Mouse (Mus musculus) kidney, postnatal 14 days (tissue): ENCODE measurements at regions not wholly inside any gene's neighbourhood (a gene's known extent, or its start where the extent isn't known, plus 50 kb on each side); places are given as distances from the start of the nearest gene placed in this dataset.

Experiments
- DNase-seq: peaks from one replicate; pipeline ENCODE4 v3.0.0; 2022; ENCODE audit warnings: mixed read lengths

DNA sequence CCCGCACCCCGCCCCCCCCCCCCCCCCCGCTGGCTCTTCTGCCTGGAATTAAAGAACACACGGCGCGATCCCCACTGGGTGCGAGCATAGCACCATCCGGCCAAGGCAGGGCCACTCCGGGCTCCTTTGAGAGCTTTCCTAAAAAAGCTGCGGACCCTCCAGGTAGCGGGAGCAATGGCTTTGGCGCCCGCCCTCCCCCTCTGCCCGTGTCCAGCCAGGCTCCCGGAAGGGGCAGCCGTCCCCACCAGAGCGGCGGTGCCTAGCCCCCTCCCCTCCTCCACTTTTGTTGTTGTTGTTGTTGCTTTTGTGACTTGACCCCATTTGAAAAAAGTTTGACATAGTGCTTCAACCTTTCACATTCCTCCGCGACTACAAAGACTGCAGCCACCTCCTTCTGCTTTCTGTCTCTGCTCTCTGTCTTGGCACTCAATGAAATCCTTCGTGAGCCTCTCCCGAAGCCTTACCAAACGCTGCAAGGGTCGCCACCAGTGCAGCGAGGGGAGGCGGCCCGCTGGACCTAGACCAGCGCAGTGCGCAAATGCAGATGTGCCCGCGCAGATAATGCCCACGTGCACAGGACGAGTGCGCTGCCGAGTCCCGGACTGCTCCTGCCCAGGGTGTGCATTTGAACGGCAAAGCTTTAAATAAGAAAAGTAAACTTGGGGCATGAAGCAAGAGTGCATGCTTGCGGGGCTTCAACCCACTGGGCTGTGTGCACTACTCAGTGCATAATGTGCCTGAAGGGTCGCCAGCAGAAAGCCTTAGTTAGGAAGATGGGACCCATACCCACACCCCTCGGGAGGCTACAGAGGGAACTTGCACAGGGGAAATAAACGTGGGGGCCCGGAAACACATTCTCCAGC, 179.0 kb upstream of the Xlr start:
- DNase-seq = no peak

DNA sequence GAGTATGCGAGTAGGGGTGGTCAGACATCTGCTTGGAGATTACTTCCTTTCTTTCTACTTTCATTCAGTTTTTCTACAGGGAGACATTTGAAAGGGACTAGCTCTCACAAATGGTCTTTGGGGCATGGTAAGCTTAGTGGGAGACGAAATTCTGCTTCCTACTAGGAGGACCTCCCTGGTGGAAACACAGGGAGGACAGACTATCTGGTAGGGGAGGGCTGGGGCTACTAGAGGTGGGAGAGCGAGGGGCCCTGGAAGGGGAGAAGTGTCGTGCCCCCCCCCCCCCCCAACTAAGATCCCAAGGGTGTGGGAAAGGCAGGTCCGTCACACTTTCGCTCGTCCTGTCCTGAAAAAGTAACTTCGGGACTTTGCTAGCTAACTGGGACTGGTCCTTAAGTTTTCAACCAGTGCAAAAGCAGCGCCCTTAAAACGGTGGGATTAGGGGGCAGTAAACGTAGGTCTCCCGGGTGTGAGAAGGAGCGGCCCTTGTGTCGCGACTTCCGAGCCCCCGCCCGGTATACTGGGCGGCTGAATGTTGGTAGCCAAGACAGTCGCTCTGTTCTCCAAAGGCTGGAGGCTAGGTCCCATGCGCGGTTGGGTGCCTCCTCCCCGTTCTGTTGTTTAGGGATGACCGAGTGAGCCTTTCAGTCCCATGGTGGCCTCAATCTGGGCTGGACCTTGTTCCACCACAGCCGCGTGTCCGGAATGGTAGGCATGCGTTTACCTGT, 178.2 kb upstream of the Xlr start:
- no peak for DNase-seq

DNA sequence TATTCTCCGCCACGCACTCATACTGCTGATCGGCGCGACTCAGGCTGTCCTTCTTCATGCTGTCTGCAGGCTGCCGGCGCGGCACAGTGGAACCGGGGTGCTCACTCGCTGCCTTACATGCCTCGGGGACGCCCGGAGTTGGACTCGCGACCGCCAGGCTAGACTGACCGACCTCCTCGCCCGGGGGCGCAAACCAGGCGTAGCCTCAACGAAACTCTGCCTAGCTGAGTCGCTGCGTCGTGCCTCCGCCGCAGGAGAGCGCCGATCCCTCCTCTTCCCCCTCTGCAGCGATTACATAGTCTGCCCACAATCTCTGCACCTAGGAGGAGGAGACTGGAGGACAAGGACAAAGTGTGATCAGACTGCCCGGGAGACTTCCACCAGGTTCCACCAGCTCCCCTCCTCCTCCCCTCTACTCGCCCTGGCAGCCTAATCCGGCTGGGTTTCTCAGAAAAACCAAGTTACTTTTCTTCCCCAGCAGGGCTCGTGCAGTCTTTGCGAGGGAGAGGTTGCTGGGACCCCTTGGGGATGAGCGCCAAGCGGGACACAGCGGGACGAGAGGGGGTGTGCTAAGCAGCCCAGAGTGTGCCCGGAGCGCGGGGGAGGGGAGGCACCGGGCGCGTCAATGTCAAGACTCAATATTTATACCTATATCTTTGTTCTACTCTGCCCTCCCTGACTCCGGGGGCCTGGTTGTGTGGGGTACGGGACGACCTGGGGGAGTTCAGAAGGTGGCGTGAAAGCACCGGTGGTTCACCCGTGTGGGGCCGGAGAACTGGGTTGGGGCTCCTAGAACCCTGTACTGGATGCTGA, 177.4 kb upstream of the Xlr start:
- peak; percentile 0 for DNase-seq
